Mouse (Mus musculus): Measurements from ENCODE around the gene Trim11. TPM values are rescaled to one million over a fixed set of nuclear protein-coding genes. Genes with fewer than 3 reads are reported as not detected.

Trim11 gene
- polyA plus RNA-seq, 1 experiment from 2014 or later = 26.4 TPM

GRCm38 (mm10) chr11:58995807-58996370 lies 18.0 kb downstream of the Trim11 start:
- WGBS = 55% methylated on average over 12 of the region's 12 CpGs
- no peak for ATAC-seq
- Histone ChIP-seq H3K4me1 (replicated peaks; ENCODE audit: control insufficient read depth, insufficient read depth, low read length) (peaks cover 6% of the 10 kb centered on the region), H3K4me2 (ENCODE audit: low read length) (no peak overlapping the region), H3K27ac (ENCODE audit: low read length) (no peak overlapping the region), H3K4me3 (replicated peaks; ENCODE audit: low read length) (no peak overlapping the region), H3K27me3 (replicated peaks; ENCODE audit: control insufficient read depth, insufficient read depth, low read length) (peaks cover 3% of the 10 kb centered on the region; the same call in 1 of the 2 replicates), H3K9me3 (ENCODE audit: control insufficient read depth, low read length) (no peaks in the 10 kb centered on the region), H3K9ac (replicated peaks; ENCODE audit: low read depth, low read length) (no peak overlapping the region), H3K36me3 (ENCODE audit: control insufficient read depth, insufficient read depth) (peaks cover 1% of the 10 kb centered on the region; the same call in 1 of the 2 replicates)

- Histone ChIP-seq H3K4me1 (replicated peaks; ENCODE audit: control insufficient read depth, insufficient read depth, low read length) (peaks cover 6% of the 10 kb centered on the region), H3K4me3 (replicated peaks; ENCODE audit: low read length) (no peak overlapping the region), H3K9me3 (ENCODE audit: control insufficient read depth, low read length) (no peaks in the 10 kb centered on the region), H3K9ac (replicated peaks; ENCODE audit: low read depth, low read length) (no peak overlapping the region), H3K27ac (ENCODE audit: low read length) (no peak overlapping the region), H3K36me3 (ENCODE audit: control insufficient read depth, insufficient read depth) (no peaks in the 10 kb centered on the region), H3K27me3 (replicated peaks; ENCODE audit: control insufficient read depth, insufficient read depth, low read length) (peaks cover 3% of the 10 kb centered on the region; the same call in 1 of the 2 replicates), H3K4me2 (ENCODE audit: low read length) (no peak overlapping the region)
- no peak for ATAC-seq
- 88% methylated on average over 5 of the region's 5 CpGs for whole genome bisulfite sequencing
Observed at GRCm38 (mm10) chr11:58997541-58997940, 19.6 kb downstream of the Trim11 start.

GRCm38 (mm10) chr11:58999158-58999557 lies 21.3 kb downstream of the Trim11 start:
- H3K27ac ChIP-seq (ENCODE audit: low read length) = no peak overlapping the region
- no peak overlapping the region for H3K9ac ChIP-seq (replicated peaks; ENCODE audit: low read depth, low read length)
- no peaks in the 10 kb centered on the region for H3K36me3 ChIP-seq (ENCODE audit: control insufficient read depth, insufficient read depth)
- no peaks in the 10 kb centered on the region for H3K9me3 ChIP-seq (ENCODE audit: control insufficient read depth, low read length)
- H3K4me2 ChIP-seq (ENCODE audit: low read length) = no peak overlapping the region
- H3K27me3 ChIP-seq (replicated peaks; ENCODE audit: control insufficient read depth, insufficient read depth, low read length) = peaks cover 3% of the 10 kb centered on the region; the same call in 1 of the 2 replicates
- 68% methylated on average over 11 of the region's 11 CpGs for WGBS
- peaks cover 6% of the 10 kb centered on the region for H3K4me1 ChIP-seq (replicated peaks; ENCODE audit: control insufficient read depth, insufficient read depth, low read length)
- no peak overlapping the region for H3K4me3 ChIP-seq (replicated peaks; ENCODE audit: low read length)
- no peak for ATAC-seq

GRCm38 (mm10) chr11:58999830-59000229 lies 21.9 kb downstream of the Trim11 start:
- Histone ChIP-seq H3K9ac (replicated peaks; ENCODE audit: low read depth, low read length) (no peak overlapping the region), H3K4me1 (replicated peaks; ENCODE audit: control insufficient read depth, insufficient read depth, low read length) (peaks cover under 1% of the 10 kb centered on the region), H3K27me3 (replicated peaks; ENCODE audit: control insufficient read depth, insufficient read depth, low read length) (peaks cover 3% of the 10 kb centered on the region; the same call in 1 of the 2 replicates), H3K4me2 (ENCODE audit: low read length) (no peak overlapping the region), H3K4me3 (replicated peaks; ENCODE audit: low read length) (no peak overlapping the region), H3K27ac (ENCODE audit: low read length) (no peak overlapping the region), H3K36me3 (ENCODE audit: control insufficient read depth, insufficient read depth) (no peaks in the 10 kb centered on the region), H3K9me3 (ENCODE audit: control insufficient read depth, low read length) (no peaks in the 10 kb centered on the region)
- WGBS = 80% methylated on average over 6 of the region's 6 CpGs
- no peak for ATAC-seq

- no peaks in the 10 kb centered on the region for H3K36me3 ChIP-seq (ENCODE audit: control insufficient read depth, insufficient read depth)
- H3K9ac ChIP-seq (replicated peaks; ENCODE audit: low read depth, low read length) = no peak overlapping the region
- H3K4me2 ChIP-seq (ENCODE audit: low read length) = no peak overlapping the region
- H3K4me1 ChIP-seq (replicated peaks; ENCODE audit: control insufficient read depth, insufficient read depth, low read length) = no peaks in the 10 kb centered on the region
- H3K27ac ChIP-seq (ENCODE audit: low read length) = no peak overlapping the region
- H3K27me3 ChIP-seq (replicated peaks; ENCODE audit: control insufficient read depth, insufficient read depth, low read length) = no peaks in the 10 kb centered on the region
- ATAC-seq = no peak
- WGBS = 95% methylated on average over 21 of the region's 21 CpGs
- no peaks in the 10 kb centered on the region for H3K9me3 ChIP-seq (ENCODE audit: control insufficient read depth, low read length)
- H3K4me3 ChIP-seq (replicated peaks; ENCODE audit: low read length) = no peak overlapping the region
Observed at GRCm38 (mm10) chr11:59000635-59001034, 22.7 kb downstream of the Trim11 start.

GRCm38 (mm10) chr11:59002327-59003079 lies 24.6 kb downstream of the Trim11 start:
- Histone ChIP-seq H3K4me2 (ENCODE audit: low read length) (no peak overlapping the region), H3K27me3 (replicated peaks; ENCODE audit: control insufficient read depth, insufficient read depth, low read length) (no peaks in the 10 kb centered on the region), H3K27ac (ENCODE audit: low read length) (no peak overlapping the region), H3K9ac (replicated peaks; ENCODE audit: low read depth, low read length) (no peak overlapping the region), H3K4me3 (replicated peaks; ENCODE audit: low read length) (no peak overlapping the region), H3K36me3 (ENCODE audit: control insufficient read depth, insufficient read depth) (no peaks in the 10 kb centered on the region), H3K4me1 (replicated peaks; ENCODE audit: control insufficient read depth, insufficient read depth, low read length) (no peaks in the 10 kb centered on the region), H3K9me3 (ENCODE audit: control insufficient read depth, low read length) (no peaks in the 10 kb centered on the region)
- WGBS = 76% methylated on average over 7 of the region's 7 CpGs
- ATAC-seq = no peak

- Histone ChIP-seq H3K9me3 (ENCODE audit: control insufficient read depth, low read length) (no peaks in the 10 kb centered on the region), H3K4me3 (replicated peaks; ENCODE audit: low read length) (no peak overlapping the region), H3K27me3 (replicated peaks; ENCODE audit: control insufficient read depth, insufficient read depth, low read length) (no peaks in the 10 kb centered on the region), H3K9ac (replicated peaks; ENCODE audit: low read depth, low read length) (no peak overlapping the region), H3K4me1 (replicated peaks; ENCODE audit: control insufficient read depth, insufficient read depth, low read length) (no peaks in the 10 kb centered on the region), H3K36me3 (ENCODE audit: control insufficient read depth, insufficient read depth) (no peaks in the 10 kb centered on the region), H3K27ac (ENCODE audit: low read length) (no peak overlapping the region), H3K4me2 (ENCODE audit: low read length) (no peak overlapping the region)
- WGBS = 35% methylated on average over 9 of the region's 9 CpGs
- ATAC-seq = no peak
Observed at GRCm38 (mm10) chr11:59015052-59015451, 37.2 kb downstream of the Trim11 start.

- no peaks in the 10 kb centered on the region for H3K27me3 ChIP-seq (replicated peaks; ENCODE audit: control insufficient read depth, insufficient read depth, low read length)
- no peaks in the 10 kb centered on the region for H3K36me3 ChIP-seq (ENCODE audit: control insufficient read depth, insufficient read depth)
- no peak overlapping the region for H3K4me3 ChIP-seq (replicated peaks; ENCODE audit: low read length)
- ATAC-seq = no peak
- H3K4me1 ChIP-seq (replicated peaks; ENCODE audit: control insufficient read depth, insufficient read depth, low read length) = no peaks in the 10 kb centered on the region
- no peak overlapping the region for H3K4me2 ChIP-seq (ENCODE audit: low read length)
- WGBS = 90% methylated on average over 6 of the region's 6 CpGs
- H3K9me3 ChIP-seq (ENCODE audit: control insufficient read depth, low read length) = no peaks in the 10 kb centered on the region
- H3K27ac ChIP-seq (ENCODE audit: low read length) = no peak overlapping the region
- H3K9ac ChIP-seq (replicated peaks; ENCODE audit: low read depth, low read length) = no peak overlapping the region
Observed at GRCm38 (mm10) chr11:59026411-59026810, 48.5 kb downstream of the Trim11 start.

GRCm38 (mm10) chr11:59029003-59029402 lies 51.1 kb downstream of the Trim11 start:
- Histone ChIP-seq H3K27ac (ENCODE audit: low read length) (no peak overlapping the region), H3K9ac (replicated peaks; ENCODE audit: low read depth, low read length) (no peak overlapping the region), H3K36me3 (ENCODE audit: control insufficient read depth, insufficient read depth) (no peaks in the 10 kb centered on the region), H3K4me3 (replicated peaks; ENCODE audit: low read length) (no peak overlapping the region), H3K9me3 (ENCODE audit: control insufficient read depth, low read length) (no peaks in the 10 kb centered on the region), H3K4me1 (replicated peaks; ENCODE audit: control insufficient read depth, insufficient read depth, low read length) (no peaks in the 10 kb centered on the region), H3K4me2 (ENCODE audit: low read length) (no peak overlapping the region), H3K27me3 (replicated peaks; ENCODE audit: control insufficient read depth, insufficient read depth, low read length) (no peaks in the 10 kb centered on the region)
- ATAC-seq = no peak
- 91% methylated on average over 13 of the region's 13 CpGs for WGBS
